Mouse (Mus musculus): ENCODE measurements around the gene Sgsm2. TPM values are rescaled to one million over a fixed set of nuclear protein-coding genes. Genes with fewer than 3 reads are reported as not detected.

Sgsm2 gene
- polyA plus RNA-seq, 1 experiment from 2014 or later, result 14.3 TPM

- Histone ChIP-seq H3K9me3 (no peaks in the 10 kb centered on the region), H3K27ac (replicated peaks) (peak overlapping the region; percentile 94), H3K4me3 (peak overlapping the region; percentile 76), H3K27me3 (no peaks in the 10 kb centered on the region), H3K4me2 (replicated peaks) (peak overlapping the region; percentile 90), H3K4me1 (peaks cover 46% of the 10 kb centered on the region), H3K36me3 (0 out of 2 replicates have a peak, but pooled peaks cover 2% of the 10 kb centered on the region), H3K9ac (replicated peaks) (peak overlapping the region; percentile 94)
- ATAC-seq (replicated peaks), result peak; percentile 71
- under 1% methylated on average over 61 of the region's 61 CpGs for WGBS
Observed at GRCm38 (mm10) chr11:74831606-74832451, 65.0 kb downstream of the Sgsm2 start.

GRCm38 (mm10) chr11:74831191-74831605, 65.7 kb downstream of the Sgsm2 start:
- Histone ChIP-seq H3K4me2 (replicated peaks) (peak overlapping the region; percentile 90), H3K9me3 (no peaks in the 10 kb centered on the region), H3K27me3 (no peaks in the 10 kb centered on the region), H3K9ac (replicated peaks) (peak overlapping the region; percentile 94), H3K27ac (replicated peaks) (peak overlapping the region; percentile 94), H3K4me3 (peak overlapping the region; percentile 76), H3K4me1 (peaks cover 43% of the 10 kb centered on the region), H3K36me3 (no peaks in the 10 kb centered on the region)
- ATAC-seq (replicated peaks), result no peak
- WGBS, result under 1% methylated on average over 35 of the region's 35 CpGs

GRCm38 (mm10) chr11:74830256-74831161, 66.4 kb downstream of the Sgsm2 start, which contains the start of gene Mnt:
Mnt (plus strand) TSS chr11:74830920.
- ATAC-seq (replicated peaks), result peak; percentile 94
- H3K27ac ChIP-seq (replicated peaks), result peak within 1 kb of the TSS; percentile 94
- no peaks in the 10 kb centered on the region for H3K36me3 ChIP-seq
- peak within 1 kb of the TSS; percentile 90 for H3K4me2 ChIP-seq (replicated peaks)
- WGBS, result under 1% methylated on average over 65 of the region's 70 CpGs
- H3K4me3 ChIP-seq, result peak within 1 kb of the TSS; percentile 76
- H3K9ac ChIP-seq (replicated peaks), result peak within 1 kb of the TSS; percentile 94
- peaks cover 38% of the 10 kb centered on the region for H3K4me1 ChIP-seq
- H3K9me3 ChIP-seq, result no peaks in the 10 kb centered on the region
- no peaks in the 10 kb centered on the region for H3K27me3 ChIP-seq

- peak overlapping the region; percentile 94 for H3K27ac ChIP-seq (replicated peaks)
- H3K4me2 ChIP-seq (replicated peaks), result peak overlapping the region; percentile 90
- H3K27me3 ChIP-seq, result no peaks in the 10 kb centered on the region
- no peaks in the 10 kb centered on the region for H3K9me3 ChIP-seq
- H3K4me1 ChIP-seq, result peaks cover 38% of the 10 kb centered on the region
- H3K4me3 ChIP-seq, result peak overlapping the region; percentile 76
- ATAC-seq (replicated peaks), result peak; percentile 33
- under 1% methylated on average over 20 of the region's 20 CpGs for WGBS
- H3K9ac ChIP-seq (replicated peaks), result peak overlapping the region; percentile 46
- H3K36me3 ChIP-seq, result no peaks in the 10 kb centered on the region
Observed at GRCm38 (mm10) chr11:74829812-74830211, 67.0 kb downstream of the Sgsm2 start.

GRCm38 (mm10) chr11:74828965-74829550, 67.8 kb downstream of the Sgsm2 start:
- 8% methylated on average over 11 of the region's 11 CpGs for WGBS
- H3K36me3 ChIP-seq, result no peaks in the 10 kb centered on the region
- peak overlapping the region; percentile 90 for H3K4me2 ChIP-seq (replicated peaks)
- no peak for ATAC-seq (replicated peaks)
- peak overlapping the region; percentile 94; the same call in 1 of the 2 replicates for H3K27ac ChIP-seq (replicated peaks)
- H3K9me3 ChIP-seq, result no peaks in the 10 kb centered on the region
- H3K4me3 ChIP-seq, result peak overlapping the region; percentile 76
- H3K27me3 ChIP-seq, result no peaks in the 10 kb centered on the region
- H3K9ac ChIP-seq (replicated peaks), result no peak overlapping the region; the same call in 1 of the 2 replicates
- peaks cover 33% of the 10 kb centered on the region for H3K4me1 ChIP-seq

- Histone ChIP-seq H3K36me3 (no peaks in the 10 kb centered on the region), H3K4me1 (peaks cover 27% of the 10 kb centered on the region), H3K4me2 (replicated peaks) (no peak overlapping the region), H3K27ac (replicated peaks) (no peak overlapping the region), H3K4me3 (no peak overlapping the region), H3K9me3 (no peaks in the 10 kb centered on the region), H3K9ac (replicated peaks) (no peak overlapping the region), H3K27me3 (no peaks in the 10 kb centered on the region)
- no peak for ATAC-seq (replicated peaks)
- WGBS, result 31% methylated on average over 2 of the region's 2 CpGs
Observed at GRCm38 (mm10) chr11:74828404-74828931, 68.4 kb downstream of the Sgsm2 start.

- Histone ChIP-seq H3K27me3 (no peaks in the 10 kb centered on the region), H3K4me2 (replicated peaks) (no peak overlapping the region), H3K27ac (replicated peaks) (no peak overlapping the region), H3K9ac (replicated peaks) (no peak overlapping the region), H3K4me1 (peaks cover 21% of the 10 kb centered on the region), H3K4me3 (no peak overlapping the region), H3K9me3 (no peaks in the 10 kb centered on the region), H3K36me3 (no peaks in the 10 kb centered on the region)
- ATAC-seq (replicated peaks), result no peak
- WGBS, result 78% methylated on average over 7 of the region's 7 CpGs
Observed at GRCm38 (mm10) chr11:74827791-74828403, 69.0 kb downstream of the Sgsm2 start.

GRCm38 (mm10) chr11:74826702-74827101, 70.2 kb downstream of the Sgsm2 start:
- Histone ChIP-seq H3K27ac (replicated peaks) (no peak overlapping the region), H3K4me2 (replicated peaks) (no peak overlapping the region), H3K36me3 (no peaks in the 10 kb centered on the region), H3K27me3 (no peaks in the 10 kb centered on the region), H3K9ac (replicated peaks) (no peak overlapping the region), H3K4me1 (peaks cover 14% of the 10 kb centered on the region), H3K9me3 (no peaks in the 10 kb centered on the region), H3K4me3 (no peak overlapping the region)
- WGBS, result 95% methylated on average over 5 of the region's 5 CpGs
- no peak for ATAC-seq (replicated peaks)

- no peak overlapping the region for H3K4me3 ChIP-seq
- H3K9me3 ChIP-seq, result no peaks in the 10 kb centered on the region
- WGBS, result 78% methylated on average over 7 of the region's 7 CpGs
- peaks cover 14% of the 10 kb centered on the region for H3K4me1 ChIP-seq
- ATAC-seq (replicated peaks), result no peak
- no peak overlapping the region for H3K27ac ChIP-seq (replicated peaks)
- H3K36me3 ChIP-seq, result no peaks in the 10 kb centered on the region
- H3K27me3 ChIP-seq, result no peaks in the 10 kb centered on the region
- no peak overlapping the region for H3K9ac ChIP-seq (replicated peaks)
- H3K4me2 ChIP-seq (replicated peaks), result no peak overlapping the region
Observed at GRCm38 (mm10) chr11:74826151-74826550, 70.7 kb downstream of the Sgsm2 start.

GRCm38 (mm10) chr11:74822746-74823440, 74.0 kb downstream of the Sgsm2 start:
- H3K4me1 ChIP-seq, result no peaks in the 10 kb centered on the region
- no peaks in the 10 kb centered on the region for H3K9me3 ChIP-seq
- no peak for ATAC-seq (replicated peaks)

GRCm38 (mm10) chr11:74821463-74821862, 75.4 kb downstream of the Sgsm2 start:
- no peak overlapping the region for H3K9ac ChIP-seq (replicated peaks)
- H3K4me2 ChIP-seq (replicated peaks), result no peak overlapping the region
- peaks cover 15% of the 10 kb centered on the region for H3K36me3 ChIP-seq
- no peak overlapping the region for H3K27ac ChIP-seq (replicated peaks)
- WGBS, result 48% methylated on average over 1 of the region's 1 CpGs
- no peaks in the 10 kb centered on the region for H3K9me3 ChIP-seq
- H3K4me3 ChIP-seq, result no peak overlapping the region
- ATAC-seq (replicated peaks), result no peak
- no peaks in the 10 kb centered on the region for H3K4me1 ChIP-seq
- H3K27me3 ChIP-seq, result no peaks in the 10 kb centered on the region

More at GRCm38 (mm10) chr11:74822746-74823440, 74.0 kb downstream of the Sgsm2 start:
- peaks cover 6% of the 10 kb centered on the region for H3K36me3 ChIP-seq
- H3K4me2 ChIP-seq (replicated peaks), result no peak overlapping the region
- H3K27me3 ChIP-seq, result no peaks in the 10 kb centered on the region
- WGBS, result 82% methylated on average over 7 of the region's 7 CpGs
- no peak overlapping the region for H3K9ac ChIP-seq (replicated peaks)
- no peak overlapping the region for H3K27ac ChIP-seq (replicated peaks)
- no peak overlapping the region for H3K4me3 ChIP-seq
